Mouse (Mus musculus): ENCODE results near the gene Ankrd23.
A peak's percentile ranks its signal among the peaks of the same experiment; 100 is the strongest.

Gene Ankrd23

DNA sequence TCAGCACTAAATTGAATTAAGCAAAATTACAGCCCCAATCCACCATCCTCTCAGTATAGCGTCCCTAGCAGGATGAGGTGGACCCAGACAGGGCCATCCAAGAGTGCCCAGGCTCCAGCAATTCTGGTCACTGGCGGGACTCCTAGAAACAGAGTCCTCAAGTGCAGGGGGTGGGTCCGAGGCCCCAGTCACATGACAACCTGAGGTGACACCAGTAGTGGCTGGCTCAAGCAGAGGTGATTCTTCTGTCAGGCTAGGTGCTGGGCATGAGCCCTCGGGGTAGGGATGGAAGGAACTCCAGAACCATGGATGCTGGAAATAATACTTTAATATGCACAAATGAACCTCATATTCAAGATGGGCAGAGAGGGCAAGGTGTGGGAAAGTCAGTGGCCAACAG is 25.7 kb upstream of the Ankrd23 start:
- no peak for DNase-seq

DNA sequence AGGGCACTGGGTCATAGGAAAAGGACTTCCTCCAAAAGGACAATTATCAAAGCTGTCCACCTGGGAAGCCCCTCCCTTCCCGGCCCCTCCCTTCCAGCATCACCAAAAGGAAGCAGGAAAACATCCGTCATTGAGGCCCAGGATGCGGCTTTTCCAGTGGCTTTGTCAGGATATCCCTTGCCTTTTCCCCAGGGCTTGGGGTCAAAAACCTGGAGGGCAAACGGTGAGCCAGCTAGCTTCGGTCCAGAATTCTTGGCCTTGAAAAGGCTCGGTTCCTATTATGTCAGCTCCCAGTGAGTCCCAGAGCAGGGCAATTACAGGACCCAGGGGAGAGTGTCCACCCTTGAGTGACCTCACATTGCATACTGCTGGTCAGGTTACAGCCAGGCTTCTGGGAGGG is 24.2 kb upstream of the Ankrd23 start:
- DNase-seq: no peak

DNA sequence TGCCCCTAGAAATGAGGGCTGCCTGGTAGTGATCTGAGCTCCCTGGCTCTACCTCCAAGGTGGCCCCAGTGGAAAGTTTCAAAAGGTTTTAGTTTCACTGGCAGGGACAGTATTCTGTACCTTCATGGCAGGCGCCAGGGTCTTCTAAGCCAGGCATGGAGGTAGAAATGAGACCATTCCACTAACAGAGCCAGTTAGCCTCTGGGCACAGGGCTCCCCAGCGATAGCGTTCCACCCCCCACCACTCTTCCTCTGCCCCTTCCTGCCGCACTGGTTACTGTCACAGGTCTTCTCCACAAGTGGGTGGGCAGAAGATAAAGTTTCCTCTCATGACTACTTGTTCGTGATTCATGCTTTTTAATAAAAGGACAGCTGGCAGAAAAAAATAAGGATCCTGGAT is 23.2 kb upstream of the Ankrd23 start:
- no peak for DNase-seq

DNA sequence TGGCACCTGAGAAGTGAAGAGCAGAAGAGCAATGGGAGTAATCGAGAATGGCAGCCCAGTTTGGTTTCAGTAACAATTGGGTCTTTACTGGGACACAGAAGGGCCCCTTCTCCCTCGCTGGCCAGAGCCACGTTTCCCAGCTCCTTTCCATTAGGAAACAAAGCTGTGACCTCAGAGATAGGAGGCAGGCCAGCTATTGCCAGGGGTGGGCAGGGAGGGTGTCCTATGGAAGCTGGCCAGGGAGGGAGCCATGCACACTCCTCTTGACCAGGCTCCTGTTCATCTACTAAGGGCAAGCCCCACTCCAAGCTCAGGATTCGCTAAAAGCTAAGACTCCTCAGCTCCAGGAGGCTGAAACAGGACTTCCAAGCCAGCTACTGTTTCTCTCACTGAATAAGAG is 22.6 kb upstream of the Ankrd23 start:
- no peak for DNase-seq

DNA sequence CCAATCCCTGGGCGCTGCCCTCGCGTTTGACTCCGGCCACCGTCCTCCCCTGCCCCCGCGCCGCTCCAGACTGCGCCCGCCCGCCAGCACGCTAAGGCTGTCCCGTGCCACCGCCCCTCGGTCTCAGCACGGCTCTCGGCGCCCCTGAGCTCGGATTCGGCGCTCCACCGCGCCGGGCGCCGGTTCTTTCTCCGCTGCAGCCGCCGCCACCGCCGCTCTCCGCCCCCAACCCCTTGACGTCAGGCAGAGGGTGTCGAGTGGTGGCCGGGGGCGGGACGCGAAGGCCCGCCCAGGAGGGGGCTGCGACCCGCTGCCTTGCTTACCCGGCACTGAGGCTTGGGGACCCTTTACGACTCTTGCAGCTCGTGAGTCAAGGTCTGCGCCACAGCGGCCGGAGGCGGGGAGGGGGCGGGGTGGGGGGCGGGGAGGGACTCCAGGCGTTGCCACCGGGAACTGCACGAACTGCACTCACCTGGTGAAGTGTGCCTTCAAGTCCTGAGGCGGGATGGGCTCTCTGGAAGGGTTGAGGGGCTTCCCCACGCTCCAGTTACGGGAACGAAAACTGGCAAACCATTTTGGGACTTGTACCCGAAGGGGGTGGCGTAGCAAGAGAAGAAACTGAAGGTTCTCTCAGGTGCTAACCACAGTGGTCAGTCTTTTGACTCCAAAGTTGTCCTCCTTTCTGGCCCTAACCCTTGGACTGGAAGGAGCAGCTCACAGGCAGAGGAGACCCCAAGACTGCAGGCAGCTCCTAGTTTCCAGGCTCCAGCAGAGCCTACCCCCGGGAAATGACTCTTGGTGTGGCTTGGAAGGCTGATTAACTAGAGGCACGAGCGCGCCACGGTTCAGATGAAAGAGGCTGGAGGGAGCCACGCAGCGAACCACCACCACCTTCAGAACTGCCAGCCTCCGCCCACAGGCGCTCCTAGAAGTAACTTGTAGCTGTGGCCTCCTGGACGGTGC is 21.6 kb upstream of the Ankrd23 start, which contains the start of gene Sema4c:
Sema4c (minus strand) TSS at position 319 of the 963 bp plus-strand sequence.
- DNase-seq: peak; percentile 63

DNA sequence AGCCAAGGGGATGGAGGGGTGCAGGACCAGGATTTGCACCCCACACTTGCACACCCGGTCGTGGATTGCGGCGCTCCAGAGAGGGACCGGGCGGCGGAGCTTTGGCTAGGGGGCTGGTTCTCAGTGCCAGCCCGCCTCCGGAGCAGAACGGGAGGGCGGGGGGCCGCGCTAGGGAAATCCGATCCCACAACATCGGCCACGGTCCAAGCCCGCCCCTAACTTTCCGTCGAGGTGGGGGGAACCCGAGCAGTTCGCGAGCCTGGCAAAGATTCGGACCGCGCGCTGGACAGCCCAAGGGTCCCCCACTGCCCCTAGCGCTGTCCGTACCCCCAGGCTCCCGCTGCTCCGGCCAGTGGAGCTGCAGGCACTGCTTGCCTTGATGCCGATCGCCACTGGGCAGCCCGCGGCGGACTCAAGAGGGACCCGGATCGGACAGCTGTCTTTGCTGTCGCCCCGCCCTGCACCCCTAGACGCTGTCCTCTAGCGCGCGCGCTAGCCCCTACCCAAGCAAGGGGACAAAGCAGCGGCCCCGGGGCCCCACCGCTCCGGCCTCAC is 20.9 kb upstream of the Ankrd23 start:
- no peak for DNase-seq

DNA sequence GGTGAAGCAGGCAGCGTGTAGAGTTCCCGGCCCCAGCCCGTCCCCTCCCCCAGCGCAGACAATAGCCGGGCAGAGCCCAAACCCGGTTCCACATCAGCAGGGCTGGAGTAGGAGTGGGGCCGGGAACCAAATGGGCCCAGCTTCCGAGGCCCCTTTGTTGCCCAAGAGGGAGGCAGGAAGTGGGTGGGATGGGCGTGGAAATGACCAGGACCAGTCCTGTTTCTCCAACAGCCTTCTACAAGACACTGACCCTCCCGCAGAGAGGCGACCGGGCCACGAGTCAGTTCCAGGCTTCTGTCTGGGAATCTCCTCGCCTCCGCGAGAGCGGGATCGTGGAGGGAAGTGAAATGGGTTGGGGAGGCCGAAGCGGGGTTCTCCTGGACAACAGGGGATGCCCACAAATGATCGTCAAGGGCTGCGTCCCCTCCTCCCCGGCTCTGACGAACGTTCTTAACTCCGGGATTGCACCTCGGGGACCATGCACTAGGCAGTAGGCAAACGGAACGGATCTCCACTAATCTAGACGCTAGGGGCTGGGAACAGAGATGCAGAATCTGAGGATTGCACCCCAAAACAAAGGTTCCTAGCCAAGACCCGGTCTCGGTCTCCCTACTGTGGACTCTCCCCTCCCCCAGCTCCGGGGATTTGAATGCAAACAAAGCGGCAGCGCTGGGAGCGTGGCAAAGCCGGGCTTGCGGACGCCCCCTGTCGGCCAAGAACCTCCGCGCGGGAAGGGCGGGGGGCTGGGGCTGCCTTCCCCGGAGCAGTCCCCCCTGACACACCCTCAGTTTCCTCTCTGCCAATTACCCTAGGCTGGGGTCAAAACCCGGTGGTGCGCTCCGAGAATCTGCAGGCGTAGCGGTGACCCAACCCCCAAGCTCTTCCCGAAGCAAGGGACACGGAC is 20.1 kb upstream of the Ankrd23 start:
- DNase-seq: peak; percentile 92

DNA sequence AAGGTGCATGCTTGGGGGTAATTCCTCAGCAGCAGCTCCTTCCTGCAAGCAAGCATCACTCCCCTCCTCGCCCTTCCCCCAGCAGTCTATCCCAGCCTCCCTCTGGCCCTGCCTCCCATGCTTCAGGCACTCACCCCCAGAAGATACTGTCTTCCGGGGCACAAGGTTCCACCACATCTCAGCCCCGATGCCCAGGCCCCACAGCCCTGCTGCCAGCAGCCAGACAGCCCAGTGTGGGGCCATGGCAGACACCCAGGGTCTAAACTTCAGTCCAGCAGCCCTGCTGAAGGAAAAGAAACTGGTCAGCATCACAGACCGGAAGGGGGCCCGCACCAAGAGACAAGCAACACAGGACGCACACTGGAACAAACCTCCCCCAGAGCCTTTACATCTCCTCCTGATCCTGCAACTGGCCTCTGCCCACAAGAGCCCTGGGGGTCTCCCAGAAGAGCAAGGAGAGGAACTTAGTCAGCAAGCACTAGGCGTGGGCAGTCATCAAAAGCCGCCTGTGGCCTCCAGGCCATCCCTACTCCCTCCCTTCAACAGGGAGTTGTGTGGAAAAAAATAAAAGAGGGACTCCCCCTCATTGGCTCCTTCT is 19.2 kb upstream of the Ankrd23 start:
- peak; percentile 55 for DNase-seq

DNA sequence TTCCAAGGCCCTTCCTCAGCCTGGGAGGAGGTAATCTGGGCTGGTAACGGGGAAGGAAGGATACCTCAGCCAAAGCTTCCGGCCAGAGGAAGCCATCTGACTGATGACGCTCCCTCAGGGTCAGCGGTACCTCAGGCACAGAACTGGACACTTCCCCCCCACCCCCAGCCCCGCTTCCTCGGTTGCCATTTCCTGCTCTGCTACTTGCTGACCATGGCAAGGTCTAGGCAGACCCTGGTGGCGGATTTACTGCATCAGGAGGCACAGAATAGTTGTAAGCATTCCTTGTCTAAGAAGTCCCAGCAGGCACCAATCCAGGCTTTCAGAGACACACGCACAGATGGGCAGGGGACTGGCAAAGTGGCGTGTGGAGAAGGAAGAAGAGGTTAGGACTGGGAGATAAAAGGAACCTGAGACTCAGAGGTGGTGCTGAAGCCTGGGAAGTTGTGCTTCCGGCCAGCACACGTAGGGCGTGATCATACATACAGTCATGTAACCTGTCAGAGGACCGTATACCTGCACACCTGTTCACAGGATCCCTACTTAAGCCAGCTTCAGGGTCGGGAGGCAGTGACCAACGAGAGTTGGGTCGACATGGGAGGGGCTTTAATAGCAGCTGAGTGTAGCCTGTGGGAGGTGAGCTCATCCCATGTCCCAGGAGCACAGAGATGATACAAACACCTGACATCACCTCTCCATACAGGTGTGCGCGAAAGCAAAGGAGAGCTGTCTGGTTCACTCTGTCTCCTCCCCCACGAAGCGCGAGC is 18.1 kb upstream of the Ankrd23 start:
- no peak for DNase-seq

DNA sequence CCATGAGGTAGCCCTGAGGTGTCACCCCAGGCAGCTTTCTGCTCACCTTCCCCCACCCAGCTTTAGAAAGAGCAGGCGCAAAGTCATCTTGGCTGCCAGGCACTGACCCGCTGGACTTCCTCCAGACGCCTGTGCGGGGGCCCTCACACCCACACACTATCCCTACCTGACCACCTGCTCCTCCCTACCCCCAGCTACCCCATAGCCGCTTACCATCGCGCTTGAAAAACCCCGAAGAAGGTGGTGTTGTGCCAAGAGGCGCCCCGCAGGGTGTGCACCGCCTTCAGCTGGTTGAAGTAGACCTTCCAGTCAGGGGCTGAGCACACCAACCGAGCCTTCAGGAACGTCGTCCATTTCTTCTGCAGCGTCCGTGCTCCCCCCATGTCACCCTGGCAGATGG is 15.8 kb upstream of the Ankrd23 start:
- DNase-seq: peak; percentile 83

DNA sequence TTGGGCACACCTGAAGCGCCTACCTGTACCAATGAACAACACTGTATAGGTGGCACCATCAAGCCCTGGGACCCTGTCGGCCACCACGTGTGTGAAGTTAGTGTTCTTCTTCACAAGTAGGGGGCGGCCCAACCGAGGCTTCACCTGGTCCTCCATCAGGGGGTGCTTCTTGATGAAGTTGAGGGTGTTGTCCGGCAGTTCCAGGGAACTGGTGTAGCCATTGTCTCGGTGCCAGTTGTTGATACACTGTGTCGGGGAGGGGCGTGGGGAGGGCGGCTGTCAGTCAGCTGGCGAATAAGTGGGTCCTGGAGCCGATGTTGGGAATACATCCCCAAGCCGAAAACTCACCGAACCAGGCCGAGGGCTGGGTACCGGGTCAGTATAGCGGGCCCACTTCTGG is 15.2 kb upstream of the Ankrd23 start:
- no peak for DNase-seq

DNA sequence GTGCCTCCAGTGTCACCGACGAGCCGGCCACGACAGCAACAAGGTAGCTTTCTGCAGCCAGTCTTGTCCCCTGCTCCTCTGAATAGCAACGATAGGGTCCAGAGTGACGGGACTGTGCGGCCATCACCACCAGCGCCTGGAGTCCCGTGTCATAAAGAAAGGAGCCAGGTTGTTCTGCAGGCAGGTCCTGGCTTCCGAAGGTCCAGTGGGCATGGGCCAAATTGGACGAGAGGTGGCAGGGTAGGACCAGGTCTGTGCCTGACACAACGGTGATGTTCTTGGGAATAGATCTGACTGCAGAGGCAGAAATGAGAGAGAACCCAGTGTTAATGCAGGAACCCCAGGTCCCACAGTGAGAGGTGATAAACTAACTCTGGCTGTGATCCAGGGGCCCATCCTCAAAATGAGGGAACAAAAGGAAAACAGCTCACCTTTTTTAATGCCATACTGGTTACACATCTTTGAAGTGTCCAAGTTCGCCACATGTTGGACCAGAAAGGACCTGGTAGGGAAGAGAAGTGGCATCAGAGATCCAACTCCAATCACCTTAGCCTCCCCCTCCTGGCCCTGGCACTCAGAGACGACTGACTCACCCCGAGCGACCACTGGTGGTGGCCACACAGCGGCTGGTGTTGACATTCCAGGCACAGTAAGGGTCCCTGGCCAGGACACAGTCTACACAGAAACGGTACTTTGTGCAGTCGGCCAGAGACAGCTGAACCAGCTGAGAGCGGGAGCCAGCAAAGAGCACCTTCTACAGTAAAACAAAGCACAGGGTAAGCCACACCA is 13.6 kb upstream of the Ankrd23 start:
- peak; percentile 60 for DNase-seq

DNA sequence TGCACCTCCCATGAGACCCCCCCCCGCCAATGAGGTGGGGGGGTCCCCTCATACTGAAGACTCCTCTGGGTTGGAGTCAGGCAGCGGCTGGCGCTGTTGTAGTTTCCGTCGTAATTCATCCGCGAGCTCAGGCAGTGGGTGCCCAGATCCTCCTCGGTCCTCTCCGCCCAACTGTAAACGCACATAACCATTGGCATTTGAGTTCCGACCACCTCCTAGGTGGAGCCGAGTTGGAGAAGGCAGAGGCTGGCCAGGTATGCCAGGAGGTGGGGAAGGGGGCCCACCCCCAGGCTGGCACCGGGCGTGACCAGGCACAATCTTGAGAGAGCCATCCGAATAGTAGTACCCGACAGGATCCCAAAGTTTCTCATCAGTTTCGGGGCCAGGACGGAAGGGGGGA is 12.8 kb upstream of the Ankrd23 start:
- no peak for DNase-seq

DNA sequence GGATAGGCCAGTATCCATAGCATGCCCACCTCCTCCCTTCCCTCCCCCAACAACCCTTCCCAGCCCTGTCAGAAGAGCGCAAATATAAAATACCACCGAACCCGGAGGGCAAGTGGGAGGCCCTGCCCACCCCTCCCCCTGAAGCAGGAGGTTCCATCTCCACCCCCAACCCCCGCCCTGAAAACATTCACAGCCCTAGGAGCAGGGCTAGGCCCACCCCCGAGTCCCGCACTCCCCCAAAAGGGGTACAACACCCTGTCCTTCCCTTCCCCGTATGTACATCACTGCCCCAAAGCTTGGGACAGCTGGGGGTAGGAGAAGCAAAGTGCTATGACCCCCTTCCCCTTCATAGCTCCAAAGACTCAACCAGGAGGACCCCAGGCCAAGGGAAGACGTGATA is 12.1 kb upstream of the Ankrd23 start:
- no peak for DNase-seq

DNA sequence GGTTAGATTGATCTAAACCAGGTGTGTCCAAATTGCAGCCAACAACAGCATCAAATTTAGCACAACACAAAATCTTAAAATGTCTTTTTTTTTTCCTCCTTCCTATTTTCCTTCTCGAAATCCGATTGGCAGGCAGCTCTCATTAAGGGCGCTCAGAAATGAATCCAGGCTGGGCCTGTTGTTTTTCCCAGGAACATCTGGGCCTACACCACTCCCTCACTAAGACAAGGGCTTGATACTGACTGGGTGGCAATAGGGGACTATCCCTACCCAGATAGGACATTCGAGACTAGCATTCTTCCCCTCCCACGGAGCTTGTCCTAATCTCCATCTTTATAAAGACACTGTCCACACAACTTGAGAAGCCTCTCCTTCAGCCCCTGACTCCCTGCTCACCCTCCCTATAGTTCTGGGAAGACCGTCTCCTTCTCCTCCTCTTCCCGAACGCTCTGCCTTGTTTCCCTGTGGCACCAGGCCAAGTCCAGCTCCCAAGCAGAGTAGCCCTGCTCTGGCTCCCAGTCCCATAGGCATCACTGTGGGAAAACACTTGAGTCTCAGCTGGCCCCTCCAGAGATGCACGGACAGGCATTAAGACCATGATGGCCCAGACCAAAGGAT is 11.4 kb upstream of the Ankrd23 start:
- DNase-seq: no peak

DNA sequence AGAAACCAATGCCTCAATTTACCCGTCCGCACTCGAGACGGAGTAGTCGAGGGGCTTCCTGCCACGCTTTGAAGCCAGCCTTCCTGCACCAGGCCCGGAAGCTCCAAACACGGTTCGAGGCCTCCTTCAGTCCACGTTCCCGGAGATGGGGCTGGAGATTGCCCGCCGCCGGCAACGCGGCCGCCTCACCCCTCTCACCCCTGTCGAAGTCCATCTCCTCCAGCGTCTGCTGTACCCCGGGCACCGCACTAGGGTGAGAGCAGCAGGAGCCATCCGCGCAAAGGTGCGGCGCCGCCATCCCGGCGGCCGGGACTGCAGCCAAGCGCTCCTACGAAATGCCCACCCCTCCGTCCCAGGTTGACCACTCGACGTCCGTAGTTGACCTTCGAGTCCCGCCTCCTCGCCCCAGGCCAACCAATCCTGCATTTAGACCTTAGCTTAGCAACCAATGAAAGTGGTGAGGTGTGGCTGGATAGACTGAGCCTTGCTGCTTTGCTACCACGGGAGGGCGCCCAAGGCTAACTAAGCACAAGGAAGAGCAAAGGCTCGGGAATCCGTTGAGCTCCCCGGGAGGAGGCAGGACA is 10.3 kb upstream of the Ankrd23 start, which contains the start of gene Ankrd39:
Ankrd39 (minus strand) TSS at position 558 of the 584 bp plus-strand sequence.
- DNase-seq: peak; percentile 98

DNA sequence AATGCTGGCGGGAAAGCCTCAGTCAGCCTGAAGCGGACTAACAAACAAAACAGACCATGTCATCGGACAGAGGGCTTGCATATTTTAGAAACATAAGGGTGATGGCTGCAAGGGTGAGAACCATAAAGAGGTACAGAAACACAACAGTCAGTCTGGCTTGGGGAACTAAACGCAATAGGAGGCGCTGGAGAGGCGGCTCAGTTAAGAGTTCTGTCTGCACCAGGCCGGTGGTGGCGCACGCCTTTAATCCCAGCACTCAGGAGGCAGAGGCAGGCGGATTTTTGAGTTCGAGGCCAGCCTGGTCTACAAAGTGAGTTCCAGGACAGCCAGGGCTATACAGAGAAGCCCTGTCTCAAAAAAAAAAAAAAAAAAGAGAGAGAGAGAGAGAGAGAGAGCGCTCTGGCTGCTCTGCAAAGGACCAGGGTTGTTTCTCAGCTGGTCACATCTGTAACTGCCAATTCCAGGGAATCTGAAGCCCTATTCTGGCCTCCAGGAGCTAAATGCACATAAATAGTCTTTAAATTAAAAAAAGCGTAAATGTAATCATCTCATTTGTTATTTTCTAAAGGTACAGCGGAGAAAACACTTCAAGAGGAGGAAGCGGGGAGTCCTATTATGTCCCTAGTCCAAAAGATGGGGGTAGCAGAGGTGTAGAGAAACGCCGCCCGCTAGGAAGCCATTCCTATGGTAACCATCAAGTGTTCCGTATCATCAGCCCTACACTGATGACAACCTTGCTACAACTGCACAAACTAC is 9.3 kb upstream of the Ankrd23 start:
- no peak for DNase-seq

DNA sequence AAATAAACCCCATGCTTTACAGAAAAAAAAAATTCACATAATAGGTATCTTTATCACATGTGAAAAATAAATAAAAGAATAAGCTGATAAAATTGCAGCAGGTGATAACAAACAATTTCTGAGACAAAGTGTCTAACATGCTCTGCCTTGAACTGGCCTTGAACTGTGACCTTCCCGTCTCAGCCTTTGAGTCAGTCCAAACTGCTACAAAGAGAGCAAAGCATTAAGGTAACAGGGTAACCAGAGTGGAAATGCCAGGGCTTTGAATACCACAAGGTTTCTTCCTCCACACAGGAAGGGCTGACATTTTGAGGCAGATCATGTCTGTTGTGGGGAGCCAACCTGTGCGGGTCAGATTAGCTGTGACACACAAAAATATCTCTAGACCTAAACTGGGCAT is 8.7 kb upstream of the Ankrd23 start:
- no peak for DNase-seq

DNA sequence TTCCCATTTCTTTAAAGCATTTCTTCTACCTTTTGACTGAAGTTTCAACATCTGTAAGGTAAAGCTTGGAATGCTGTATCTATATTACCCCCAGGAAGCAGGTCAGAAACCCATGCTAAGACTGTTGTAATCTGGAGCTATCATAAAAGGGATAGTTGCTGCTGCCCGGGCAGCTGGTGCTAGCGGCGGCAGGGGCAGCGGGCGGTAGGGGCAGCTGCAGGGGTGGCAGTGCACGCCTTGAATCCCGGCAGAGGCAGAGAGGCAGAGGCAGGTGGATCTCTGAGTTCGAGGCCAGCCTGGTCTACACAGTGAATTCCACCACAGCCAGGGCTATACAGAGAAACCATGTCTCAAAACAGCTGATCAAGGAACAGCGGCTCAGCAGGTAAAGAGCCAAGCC is 6.2 kb upstream of the Ankrd23 start:
- no peak for DNase-seq

DNA sequence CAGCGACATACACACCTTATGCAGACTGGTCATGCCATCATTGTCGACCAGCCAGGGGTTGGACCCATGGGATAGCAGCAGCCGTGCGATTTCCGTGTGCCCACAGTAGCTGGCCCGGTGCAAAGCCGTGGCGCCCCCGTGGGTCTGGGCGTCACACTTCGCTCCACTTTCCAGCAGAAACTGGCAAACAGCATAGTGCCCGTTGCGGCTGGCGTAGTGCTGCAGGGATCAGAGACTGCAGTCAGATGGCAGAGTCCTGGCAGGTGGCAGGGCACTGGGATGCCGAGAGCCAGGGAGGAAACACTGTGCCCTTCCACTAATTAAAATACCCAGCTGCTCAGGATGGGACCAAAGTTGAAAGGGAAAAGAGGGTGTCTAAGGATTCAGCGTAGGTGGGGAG is 5.2 kb upstream of the Ankrd23 start:
- peak; percentile 61 for DNase-seq
